Mouse (Mus musculus): ENCODE measurements at regions not wholly inside any gene's neighbourhood (a gene's known extent, or its start where the extent isn't known, plus 50 kb on each side); places are given as distances from the start of the nearest gene placed in this dataset.

DNA sequence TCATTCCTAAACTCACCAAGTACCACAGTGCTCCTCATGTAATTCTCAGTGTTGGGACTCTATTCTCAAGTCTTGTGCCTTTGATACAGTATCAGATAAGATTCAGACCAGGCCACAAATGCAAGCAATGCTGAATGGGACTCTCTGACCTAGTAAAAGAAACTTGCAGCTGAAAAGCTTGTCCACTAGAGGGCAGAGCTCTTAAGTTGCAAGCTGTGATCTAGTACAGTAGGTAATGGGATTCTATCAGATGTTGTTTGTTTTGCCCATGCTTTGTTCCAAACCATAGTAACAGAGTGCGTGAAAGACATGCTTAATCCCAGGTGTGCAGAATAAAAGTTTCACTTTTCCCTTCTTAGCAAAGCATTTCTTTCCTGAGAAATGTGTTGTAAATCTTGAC lies 383.2 kb upstream of the Chrm2 start:
- intact Hi-C loops (cut with DNase I), result no loop called here
- DNase-seq, result no peak
- peak; percentile 66 for TF ChIP-seq CTCF (IDR thresholded peaks at IDR 0.05)

DNA sequence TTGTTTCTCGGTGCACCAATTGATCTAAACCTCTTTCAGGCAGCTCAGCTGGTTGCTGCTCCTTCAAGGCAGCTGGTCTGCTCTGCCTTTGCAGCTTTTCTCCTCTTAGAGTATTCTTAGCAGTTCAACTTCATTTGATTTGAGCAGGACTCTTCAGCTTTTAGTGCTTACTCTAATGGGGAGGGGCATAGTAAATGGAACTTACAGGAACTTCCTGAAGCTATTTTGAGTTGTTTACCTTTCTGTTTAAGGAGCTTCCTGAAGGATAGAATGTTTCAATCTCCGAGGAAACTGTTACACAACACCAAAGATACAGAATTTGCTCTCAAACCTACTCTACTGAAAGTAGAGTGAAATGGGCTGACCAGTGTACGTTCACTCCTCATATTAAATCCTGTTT lies 385.8 kb upstream of the Chrm2 start:
- intact Hi-C loops (cut with DNase I), result no loop called here
- Histone ChIP-seq H3K4me3 (no peak overlapping the region), H3K27ac (no peak overlapping the region)
- no peak for TF ChIP-seq CTCF (IDR thresholded peaks at IDR 0.05)
- no peak for DNase-seq

More for the DNA sequence above, 383.2 kb upstream of the Chrm2 start:
- H3K4me3 ChIP-seq, result no peak overlapping the region
- H3K27ac ChIP-seq, result no peak overlapping the region

GRCm38 (mm10) chr6:35988891-35989290 lies 399.0 kb upstream of the Chrm2 start:
- DNase-seq, result no peak
- TF ChIP-seq CTCF (IDR thresholded peaks at IDR 0.05), result no peak
- Histone ChIP-seq H3K4me3 (no peak overlapping the region), H3K27ac (no peak overlapping the region)
- intact Hi-C loops (cut with DNase I), result no loop called here

GRCm38 (mm10) chr6:35940071-35940470 lies 400.4 kb upstream of the Mtpn start:
- Histone ChIP-seq H3K27ac (no peak overlapping the region), H3K4me3 (no peak overlapping the region)
- intact Hi-C loops (cut with DNase I), result no loop called here
- TF ChIP-seq CTCF (IDR thresholded peaks at IDR 0.05), result no peak
- DNase-seq, result no peak

GRCm38 (mm10) chr6:35924189-35924588 lies 384.5 kb upstream of the Mtpn start:
- Histone ChIP-seq H3K4me3 (no peak overlapping the region), H3K27ac (no peak overlapping the region)
- DNase-seq, result no peak
- intact Hi-C loops (cut with DNase I), result no loop called here
- TF ChIP-seq CTCF (IDR thresholded peaks at IDR 0.05), result no peak

- TF ChIP-seq CTCF (IDR thresholded peaks at IDR 0.05), result no peak
Measured at GRCm38 (mm10) chr6:35897990-35898389, 358.3 kb upstream of the Mtpn start.

GRCm38 (mm10) chr6:35895692-35896091 lies 356.0 kb upstream of the Mtpn start:
- Histone ChIP-seq H3K27ac (no peak overlapping the region), H3K4me3 (no peak overlapping the region)
- intact Hi-C loops (cut with DNase I), result no loop called here
- DNase-seq, result no peak
- no peak for TF ChIP-seq CTCF (IDR thresholded peaks at IDR 0.05)

More at GRCm38 (mm10) chr6:35897990-35898389, 358.3 kb upstream of the Mtpn start:
- intact Hi-C loops (cut with DNase I), result no loop called here
- Histone ChIP-seq H3K4me3 (no peak overlapping the region), H3K27ac (no peak overlapping the region)
- no peak for DNase-seq

- Histone ChIP-seq H3K27ac (no peak overlapping the region), H3K4me3 (no peak overlapping the region)
- intact Hi-C loops (cut with DNase I), result no loop called here
- DNase-seq, result no peak
- TF ChIP-seq CTCF (IDR thresholded peaks at IDR 0.05), result no peak
Measured at GRCm38 (mm10) chr6:35874671-35875070, 335.0 kb upstream of the Mtpn start.

GRCm38 (mm10) chr6:35871388-35871787 lies 331.7 kb upstream of the Mtpn start:
- intact Hi-C loops (cut with DNase I), result no loop called here
- DNase-seq, result no peak
- no peak for TF ChIP-seq CTCF (IDR thresholded peaks at IDR 0.05)
- Histone ChIP-seq H3K4me3 (no peak overlapping the region), H3K27ac (no peak overlapping the region)

DNA sequence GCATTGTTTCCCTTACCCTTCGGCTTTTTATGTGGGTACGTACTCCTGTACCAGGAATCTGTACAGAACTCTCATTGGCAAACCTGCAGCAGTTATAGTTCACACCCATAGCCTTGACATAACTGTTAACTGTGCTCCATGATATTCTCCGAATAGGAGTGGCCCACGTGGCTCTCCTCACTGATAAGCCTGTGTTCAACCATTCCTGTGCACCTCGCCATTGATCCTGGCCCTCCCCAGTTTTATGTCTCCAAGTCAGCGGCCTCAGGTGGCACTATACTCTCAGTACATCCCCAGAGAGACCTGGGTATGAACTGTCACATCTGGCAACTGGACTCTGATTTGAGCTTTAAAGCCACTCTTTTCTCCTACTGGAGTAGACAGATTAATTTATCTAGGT lies 324.5 kb upstream of the Mtpn start:
- no peak for TF ChIP-seq CTCF (IDR thresholded peaks at IDR 0.05)

GRCm38 (mm10) chr6:35853993-35854392 lies 314.3 kb upstream of the Mtpn start:
- Histone ChIP-seq H3K27ac (no peak overlapping the region), H3K4me3 (no peak overlapping the region)
- TF ChIP-seq CTCF (IDR thresholded peaks at IDR 0.05), result no peak
- intact Hi-C loops (cut with DNase I), result no loop called here
- no peak for DNase-seq

More for the DNA sequence above, 324.5 kb upstream of the Mtpn start:
- Histone ChIP-seq H3K27ac (no peak overlapping the region), H3K4me3 (no peak overlapping the region)
- no peak for DNase-seq
- intact Hi-C loops (cut with DNase I), result no loop called here

- no peak overlapping the region for H3K4me3 ChIP-seq
- no peak overlapping the region for H3K27ac ChIP-seq
- no peak for TF ChIP-seq CTCF (IDR thresholded peaks at IDR 0.05)
- DNase-seq, result no peak
- intact Hi-C loops (cut with DNase I), result no loop called here
Measured at GRCm38 (mm10) chr6:35816657-35817056, 277.0 kb upstream of the Mtpn start.

DNA sequence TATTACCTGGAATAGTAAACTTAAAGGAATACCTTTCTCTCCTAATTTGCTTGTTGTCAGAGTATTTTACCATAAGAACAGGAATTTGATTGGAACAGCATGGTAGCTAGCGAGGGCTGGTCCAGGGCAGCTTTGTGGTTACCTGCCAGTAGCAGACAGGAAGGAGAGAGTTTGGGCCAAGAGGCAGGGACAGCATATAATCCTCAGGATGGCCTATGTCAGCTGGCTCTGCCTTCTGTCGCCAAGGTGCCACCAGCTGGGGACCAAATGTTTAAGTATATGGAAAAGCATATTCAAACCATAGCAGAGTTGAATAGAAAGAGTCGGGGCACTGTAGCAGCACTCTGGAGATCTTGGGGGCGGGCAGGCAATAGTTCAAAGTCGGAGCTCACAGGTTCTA lies 274.8 kb upstream of the Mtpn start:
- H3K27ac ChIP-seq, result no peak overlapping the region
- no peak for TF ChIP-seq CTCF (IDR thresholded peaks at IDR 0.05)
- intact Hi-C loops (cut with DNase I), result no loop called here
- no peak overlapping the region for H3K4me3 ChIP-seq
- DNase-seq, result no peak

DNA sequence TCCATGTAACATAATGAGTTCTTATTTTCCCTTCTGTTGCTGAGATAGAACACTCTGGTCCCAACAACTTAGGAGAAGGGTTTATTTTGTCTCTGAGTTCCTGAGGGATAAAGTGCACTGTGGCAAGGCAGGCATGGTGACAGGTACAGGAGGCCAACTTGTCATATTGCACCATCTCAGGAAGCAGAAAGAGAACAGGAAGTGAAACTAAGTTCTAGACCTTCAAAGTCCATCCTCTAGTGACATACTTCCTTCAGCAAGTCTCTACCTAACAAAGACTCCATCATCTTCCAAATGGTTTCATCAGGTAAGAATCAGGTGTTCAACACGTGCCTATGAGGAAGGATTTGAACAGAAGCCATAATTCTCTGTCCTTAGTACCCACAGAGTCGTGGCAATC lies 266.1 kb upstream of the Mtpn start:
- intact Hi-C loops (cut with DNase I), result no loop called here
- no peak for TF ChIP-seq CTCF (IDR thresholded peaks at IDR 0.05)
- no peak overlapping the region for H3K4me3 ChIP-seq
- no peak overlapping the region for H3K27ac ChIP-seq
- no peak for DNase-seq

GRCm38 (mm10) chr6:35804041-35804440 lies 264.4 kb upstream of the Mtpn start:
- no peak for TF ChIP-seq CTCF (IDR thresholded peaks at IDR 0.05)
- H3K4me3 ChIP-seq, result no peak overlapping the region
- DNase-seq, result no peak
- intact Hi-C loops (cut with DNase I), result no loop called here
- H3K27ac ChIP-seq, result no peak overlapping the region

Data from gastrocnemius, adult 2 months (tissue).